ENCODE assay signal across 21 mouse cellular contexts in the genomic region with DNA sequence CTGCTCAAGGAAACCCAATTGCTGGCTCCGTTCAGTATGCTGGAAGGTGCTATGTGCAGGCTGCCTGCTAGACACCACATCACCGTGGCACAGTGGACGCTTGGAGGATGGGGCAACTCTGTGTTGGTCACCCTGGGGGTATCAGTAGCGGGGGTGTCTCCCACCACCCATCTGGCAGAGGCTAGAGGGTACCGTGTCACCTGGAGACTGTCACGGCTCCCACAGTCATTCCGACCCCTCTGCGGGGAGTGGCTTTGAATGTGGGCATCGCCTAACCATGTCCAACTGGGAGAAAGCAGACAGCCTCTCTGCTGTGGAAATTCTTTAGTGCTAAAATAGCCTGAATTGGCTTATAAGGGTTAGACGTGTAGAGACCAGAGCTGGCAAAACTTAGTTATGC.
DNase-seq lines count a peak whose midpoint lies in the region; ATAC-seq lines count a peak whose summit lies in the region.
"Had no signal": no experiment of that assay in that cellular context is flagged by ENCODE, and none has a peak within 500 bp of the region (broad histone marks: within the 10 kb centered on the region; RNA-seq: fewer than 3 reads in every experiment).

No protein-coding gene starts in this region.

- H3K36me3 ChIP-seq in heart, embryonic 15.5 days = no peaks in the 10 kb centered on the region
- H3K36me3 ChIP-seq in embryonic facial prominence, embryonic 14.5 days (ENCODE audit: control insufficient read depth, insufficient read depth, low read length) = no peaks in the 10 kb centered on the region
- H3K36me3 ChIP-seq: limb, embryonic 15.5 days; liver, embryonic 15.5 days; lung, embryonic 15.5 days had no signal

- no peak overlapping the region for H3K9ac ChIP-seq in heart, embryonic 15.5 days
- H3K9ac ChIP-seq in embryonic facial prominence, embryonic 14.5 days (ENCODE audit: low read depth, low read length) = no peak overlapping the region
- H3K9ac ChIP-seq: limb, embryonic 15.5 days; liver, embryonic 15.5 days; lung, embryonic 15.5 days had no signal

- no peaks in the 10 kb centered on the region; the same call in 1 of the 2 replicates for H3K27me3 ChIP-seq in heart, embryonic 15.5 days
- no peaks in the 10 kb centered on the region for H3K27me3 ChIP-seq in embryonic facial prominence, embryonic 14.5 days (replicated peaks; ENCODE audit: control insufficient read depth, insufficient read depth, low read length)
- H3K27me3 ChIP-seq: forebrain, embryonic 13.5 days; limb, embryonic 15.5 days; liver, embryonic 15.5 days; lung, embryonic 15.5 days had no signal

- WGBS in heart, embryonic 15.5 days = 77% methylated on average over 10 of the region's 10 CpGs
- 72% methylated on average over 10 of the region's 10 CpGs for WGBS in embryonic facial prominence, embryonic 14.5 days

- no peaks in the 10 kb centered on the region for H3K9me3 ChIP-seq in heart, embryonic 15.5 days (replicated peaks)
- H3K9me3 ChIP-seq in embryonic facial prominence, embryonic 14.5 days (ENCODE audit: control insufficient read depth, low read length) = no peaks in the 10 kb centered on the region
- H3K9me3 ChIP-seq: forebrain, embryonic 13.5 days; limb, embryonic 15.5 days; liver, embryonic 15.5 days; lung, embryonic 15.5 days had no signal

- peak overlapping the region; percentile 16; the same call in 1 of the 2 replicates for H3K4me2 ChIP-seq in heart, embryonic 15.5 days
- H3K4me2 ChIP-seq in embryonic facial prominence, embryonic 14.5 days (ENCODE audit: low read depth, low read length) = 0 out of 2 replicates have a peak overlapping the region, but pooled peaks have one; percentile 37
- H3K4me2 ChIP-seq: forebrain, embryonic 13.5 days; liver, embryonic 15.5 days; lung, embryonic 15.5 days had no signal

- intact Hi-C loops in heart, postnatal 10 days (cut with DNase I) = loop anchor here (2.0 to 5.0 kb wide), 4 partner anchors 185 to 526 kb away; no protein-coding TSS in a partner anchor
- intact Hi-C loops in left cerebral cortex, postnatal 4 days (cut with DNase I) = no loop called here
- intact Hi-C loops in left cerebral cortex, postnatal 14 days (cut with DNase I) = loop anchor here (5.0 kb wide), 1 partner anchor 40 kb away; no protein-coding TSS in a partner anchor

- no peak for ATAC-seq in heart, embryonic 15.5 days (replicated peaks; ENCODE audit: insufficient number of reproducible peaks, insufficient read depth, low FRiP score, low read depth)
- no peak for ATAC-seq in embryonic facial prominence, embryonic 14.5 days (ENCODE audit: low read depth)
- ATAC-seq: forebrain, embryonic 13.5 days; midbrain, embryonic 16.5 days had no signal

- peaks cover 15% of the 10 kb centered on the region for H3K4me1 ChIP-seq in heart, embryonic 15.5 days (replicated peaks)
- peaks cover 10% of the 10 kb centered on the region; the same call in 1 of the 2 replicates for H3K4me1 ChIP-seq in embryonic facial prominence, embryonic 14.5 days (ENCODE audit: control insufficient read depth, insufficient read depth, low read length)

- no peak overlapping the region; the same call in 1 of the 2 replicates for H3K27ac ChIP-seq in heart, embryonic 15.5 days
- H3K27ac ChIP-seq in embryonic facial prominence, embryonic 14.5 days (replicated peaks; ENCODE audit: low read depth, low read length) = no peak overlapping the region; the same call in 1 of the 2 replicates
- H3K27ac ChIP-seq: gastrocnemius, adult 2 months; liver, embryonic 15.5 days; lung, embryonic 15.5 days had no signal

- DNase-seq in heart, postnatal 10 days = no peak
- DNase-seq in left cerebral cortex, postnatal 4 days = peak; percentile 13
- DNase-seq in left cerebral cortex, postnatal 14 days (ENCODE audit: low spot score in 2 of 2) = no peak
- no peak for DNase-seq in embryonic facial prominence, embryonic 14.5 days (ENCODE audit: low spot score)
- DNase-seq in thymus, postnatal 14 days = no peak
- no peak for DNase-seq in neural tube, embryonic 10.5 days (ENCODE audit: extremely low spot score, low spot score)
- DNase-seq: adrenal gland, adult 2 months; gastrocnemius, adult 2 months; kidney, adult 11 months; kidney, postnatal 4 days; lung, postnatal 36 days; right cerebral cortex, postnatal 4 days; thymus, postnatal 25 days had no signal

- H3K4me3 ChIP-seq in heart, embryonic 15.5 days = no peak overlapping the region
- H3K4me3 ChIP-seq in embryonic facial prominence, embryonic 14.5 days (ENCODE audit: low read depth, low read length) = no peak overlapping the region
- H3K4me3 ChIP-seq: erythroblast, embryonic 14.5 days; forebrain, embryonic 13.5 days; gastrocnemius, adult 2 months; limb, embryonic 15.5 days; liver, embryonic 15.5 days; lung, embryonic 15.5 days; myocyte had no signal
